Mouse (Mus musculus): Measurements from ENCODE around the gene Rhbdl3. TPM values are rescaled to one million over a fixed set of nuclear protein-coding genes. Genes with fewer than 3 reads are reported as not detected.

The Rhbdl3 gene
- polyA plus RNA-seq (2015; fragmentation: Nextera tagmentation; extraction: Ambion mirVana), result 2.7 and 3.4 TPM in 2 replicates

DNA sequence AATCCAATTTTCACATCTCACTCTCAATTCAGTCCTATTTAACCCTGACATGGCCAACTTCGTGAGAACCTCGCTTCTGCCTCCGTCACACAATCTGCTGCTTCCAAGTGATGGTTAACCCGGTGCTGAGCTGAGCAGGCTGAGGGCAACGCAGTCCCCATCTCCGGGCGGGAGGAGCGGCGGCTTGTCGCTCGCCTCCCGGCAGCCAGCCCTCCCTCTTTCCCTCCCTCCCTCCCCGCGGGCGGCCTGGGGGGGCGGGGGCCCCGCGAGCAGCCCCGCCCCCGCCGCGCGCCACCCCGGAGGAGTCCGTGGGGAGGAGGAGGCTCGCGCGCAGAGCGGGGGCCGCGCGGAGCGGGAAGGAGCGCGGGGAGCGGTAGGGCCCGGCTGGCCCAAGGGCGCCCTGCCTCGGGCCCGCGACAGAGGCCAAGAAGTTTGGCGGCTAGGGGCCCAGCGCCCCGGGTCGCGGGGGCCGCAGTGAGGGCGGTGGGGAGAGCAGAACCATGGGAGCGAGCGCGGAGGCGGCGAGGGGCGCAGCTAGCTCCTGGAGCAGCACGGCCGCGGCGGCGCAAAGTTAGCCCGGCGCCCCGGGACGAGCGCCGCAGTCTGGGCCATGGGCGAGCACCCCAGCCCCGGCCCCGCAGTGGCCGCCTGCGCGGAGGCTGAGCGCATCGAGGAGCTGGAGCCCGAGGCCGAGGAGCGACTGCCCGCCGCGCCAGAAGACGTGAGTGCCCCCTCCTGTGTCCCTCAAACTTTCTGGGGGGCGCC is at the start of gene Rhbdl3:
Gene Rhbdl3 (plus strand): TSS at position 362 of the 765 bp plus-strand sequence.
- Histone ChIP-seq H3K36me3 (ENCODE audit: control insufficient read depth, insufficient read depth, low read length) (no peaks in the 10 kb centered on the region), H3K9ac (ENCODE audit: low read length) (peak within 1 kb of the TSS; percentile 68), H3K4me3 (ENCODE audit: low read depth, low read length) (peak within 1 kb of the TSS; percentile 67), H3K27ac (replicated peaks) (peak within 1 kb of the TSS; percentile 58; the same call in 1 of the 2 replicates), H3K4me2 (replicated peaks; ENCODE audit: low read depth) (peak within 1 kb of the TSS; percentile 99), H3K4me1 (replicated peaks; ENCODE audit: control insufficient read depth, insufficient read depth) (no peaks in the 10 kb centered on the region), H3K27me3 (ENCODE audit: control insufficient read depth, insufficient read depth, low read length) (peaks cover 3% of the 10 kb centered on the region; the same call in 1 of the 2 replicates), H3K9me3 (ENCODE audit: control insufficient read depth, low read length) (no peaks in the 10 kb centered on the region)
- TF ChIP-seq EP300 (optimal IDR thresholded peaks at IDR 0.05) (no peak), CTCF (IDR thresholded peaks at IDR 0.05; ENCODE audit: low read depth) (no peak)
- under 1% methylated on average over 52 of the region's 81 CpGs for WGBS
- DNase-seq (ENCODE audit: low spot score), result peak; percentile 60
- ATAC-seq (ENCODE audit: low FRiP score, low TSS enrichment), result peak; percentile 71

DNA sequence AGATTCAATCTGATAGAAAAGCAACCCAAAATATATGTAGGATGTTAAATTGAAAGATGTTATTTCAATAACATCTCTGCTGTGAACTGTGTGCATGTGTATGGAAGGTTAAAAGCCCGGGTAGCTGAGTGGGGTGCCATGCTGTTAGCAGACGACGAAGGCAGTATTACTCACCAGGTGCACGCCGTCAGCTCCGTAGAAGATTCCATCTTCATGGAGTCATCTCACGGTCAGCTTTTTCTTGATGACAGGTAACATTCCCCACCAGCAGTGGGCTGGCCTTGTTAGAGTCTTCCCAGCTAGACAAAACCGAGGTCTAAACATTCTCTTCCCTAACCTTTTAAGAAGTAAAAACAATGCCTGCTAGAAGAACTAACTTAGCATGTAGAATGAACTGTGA is 36.6 kb upstream of the Rhbdl3 start:
- H3K27me3 ChIP-seq (ENCODE audit: control insufficient read depth, insufficient read depth, low read length), result no peaks in the 10 kb centered on the region
- TF ChIP-seq CTCF (IDR thresholded peaks at IDR 0.05; ENCODE audit: low read depth), result no peak
- no peak for TF ChIP-seq EP300 (optimal IDR thresholded peaks at IDR 0.05)
- H3K9ac ChIP-seq (ENCODE audit: low read length), result no peak overlapping the region
- no peak for DNase-seq (ENCODE audit: low spot score)
- WGBS, result 83% methylated on average over 8 of the region's 8 CpGs
- no peak overlapping the region for H3K4me3 ChIP-seq (ENCODE audit: low read depth, low read length)
- no peak overlapping the region for H3K4me2 ChIP-seq (replicated peaks; ENCODE audit: low read depth)
- peaks cover 8% of the 10 kb centered on the region; the same call in 1 of the 2 replicates for H3K36me3 ChIP-seq (ENCODE audit: control insufficient read depth, insufficient read depth, low read length)
- no peaks in the 10 kb centered on the region for H3K9me3 ChIP-seq (ENCODE audit: control insufficient read depth, low read length)
- H3K4me1 ChIP-seq (replicated peaks; ENCODE audit: control insufficient read depth, insufficient read depth), result no peaks in the 10 kb centered on the region
- no peak for ATAC-seq (ENCODE audit: low FRiP score, low TSS enrichment)
- H3K27ac ChIP-seq (replicated peaks), result no peak overlapping the region

DNA sequence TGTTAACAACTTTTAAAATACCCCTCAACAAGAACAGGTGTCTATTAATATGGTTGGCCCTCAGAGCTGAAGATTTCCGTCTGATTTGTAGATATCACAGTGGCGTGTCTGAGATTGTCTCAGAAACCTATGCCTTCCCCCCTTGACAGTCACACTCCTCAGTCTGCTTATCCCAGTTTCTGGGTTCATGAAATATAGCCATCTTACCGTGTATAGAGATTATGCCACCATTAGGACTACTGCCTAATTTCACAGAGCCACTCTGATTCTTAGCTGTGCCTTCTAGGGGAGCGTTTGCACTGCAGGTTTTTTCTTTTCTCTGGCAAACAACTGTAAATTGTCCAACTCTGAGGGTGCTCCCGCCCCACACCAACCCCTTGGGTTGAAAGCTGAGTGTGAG is 29.6 kb upstream of the Rhbdl3 start:
- no peaks in the 10 kb centered on the region; the same call in 1 of the 2 replicates for H3K36me3 ChIP-seq (ENCODE audit: control insufficient read depth, insufficient read depth, low read length)
- H3K27ac ChIP-seq (replicated peaks), result no peak overlapping the region
- H3K4me3 ChIP-seq (ENCODE audit: low read depth, low read length), result no peak overlapping the region
- no peak for DNase-seq (ENCODE audit: low spot score)
- H3K4me2 ChIP-seq (replicated peaks; ENCODE audit: low read depth), result no peak overlapping the region
- TF ChIP-seq CTCF (IDR thresholded peaks at IDR 0.05; ENCODE audit: low read depth) (no peak), EP300 (optimal IDR thresholded peaks at IDR 0.05) (no peak)
- H3K4me1 ChIP-seq (replicated peaks; ENCODE audit: control insufficient read depth, insufficient read depth), result no peaks in the 10 kb centered on the region
- ATAC-seq (ENCODE audit: low FRiP score, low TSS enrichment), result no peak
- 78% methylated on average over 5 of the region's 5 CpGs for WGBS
- H3K9me3 ChIP-seq (ENCODE audit: control insufficient read depth, low read length), result no peaks in the 10 kb centered on the region
- no peak overlapping the region for H3K9ac ChIP-seq (ENCODE audit: low read length)
- no peaks in the 10 kb centered on the region for H3K27me3 ChIP-seq (ENCODE audit: control insufficient read depth, insufficient read depth, low read length)

DNA sequence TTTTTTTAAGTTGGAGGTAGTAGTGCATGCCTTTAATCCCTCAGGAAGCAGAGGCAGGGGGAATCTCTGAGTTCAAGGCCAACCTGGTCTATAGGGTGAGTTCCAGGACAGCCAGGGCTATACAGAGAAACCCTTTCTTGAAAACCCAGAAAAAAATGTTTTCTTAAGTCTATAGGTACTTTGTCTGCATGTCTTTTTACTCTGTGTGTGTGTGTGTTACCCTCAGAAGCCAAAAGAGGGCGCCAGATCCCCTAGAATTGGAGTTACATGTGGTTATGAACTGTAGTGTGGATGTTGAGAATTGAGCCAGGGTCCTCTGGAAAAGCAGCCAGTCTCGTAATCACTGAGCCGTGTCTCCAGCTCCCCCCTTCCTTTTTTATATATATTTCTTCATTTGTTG is 25.7 kb upstream of the Rhbdl3 start:
- DNase-seq (ENCODE audit: low spot score) (no peak), ATAC-seq (ENCODE audit: low FRiP score, low TSS enrichment) (no peak)
- Histone ChIP-seq H3K9ac (ENCODE audit: low read length) (no peak overlapping the region), H3K4me1 (replicated peaks; ENCODE audit: control insufficient read depth, insufficient read depth) (no peaks in the 10 kb centered on the region), H3K4me2 (replicated peaks; ENCODE audit: low read depth) (no peak overlapping the region), H3K27ac (replicated peaks) (no peak overlapping the region), H3K36me3 (ENCODE audit: control insufficient read depth, insufficient read depth, low read length) (no peaks in the 10 kb centered on the region), H3K9me3 (ENCODE audit: control insufficient read depth, low read length) (no peaks in the 10 kb centered on the region), H3K27me3 (ENCODE audit: control insufficient read depth, insufficient read depth, low read length) (no peaks in the 10 kb centered on the region), H3K4me3 (ENCODE audit: low read depth, low read length) (no peak overlapping the region)
- 64% methylated on average over 3 of the region's 3 CpGs for WGBS
- TF ChIP-seq EP300 (optimal IDR thresholded peaks at IDR 0.05), result no peak
- TF ChIP-seq CTCF (IDR thresholded peaks at IDR 0.05; ENCODE audit: low read depth), result peak; percentile 40

DNA sequence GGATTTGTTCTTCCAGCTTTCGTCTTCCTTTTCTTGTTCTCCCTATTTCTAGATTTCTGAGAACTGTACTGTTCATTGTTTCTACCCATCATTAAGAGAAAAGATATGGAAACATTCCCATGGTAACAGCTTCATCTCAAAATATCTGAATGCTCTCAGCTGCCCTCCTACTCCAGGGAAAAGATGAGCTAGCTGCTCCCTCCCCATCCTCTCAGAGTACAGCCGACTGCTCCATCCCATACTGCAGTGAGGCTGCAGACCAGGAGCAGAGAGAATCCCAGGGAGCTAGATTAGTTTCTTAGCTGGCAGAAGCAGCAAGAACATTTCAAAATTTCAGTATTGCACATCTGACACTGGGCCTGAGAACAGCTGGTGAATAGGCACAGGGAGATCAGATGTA is 22.7 kb upstream of the Rhbdl3 start:
- Histone ChIP-seq H3K9me3 (ENCODE audit: control insufficient read depth, low read length) (no peaks in the 10 kb centered on the region), H3K4me2 (replicated peaks; ENCODE audit: low read depth) (no peak overlapping the region), H3K27ac (replicated peaks) (no peak overlapping the region), H3K27me3 (ENCODE audit: control insufficient read depth, insufficient read depth, low read length) (no peaks in the 10 kb centered on the region), H3K9ac (ENCODE audit: low read length) (no peak overlapping the region), H3K36me3 (ENCODE audit: control insufficient read depth, insufficient read depth, low read length) (no peaks in the 10 kb centered on the region), H3K4me3 (ENCODE audit: low read depth, low read length) (no peak overlapping the region), H3K4me1 (replicated peaks; ENCODE audit: control insufficient read depth, insufficient read depth) (no peaks in the 10 kb centered on the region)
- DNase-seq (ENCODE audit: low spot score) (no peak), ATAC-seq (ENCODE audit: low FRiP score, low TSS enrichment) (no peak)
- WGBS, result 53% methylated on average over 2 of the region's 2 CpGs
- TF ChIP-seq CTCF (IDR thresholded peaks at IDR 0.05; ENCODE audit: low read depth), result no peak
- no peak for TF ChIP-seq EP300 (optimal IDR thresholded peaks at IDR 0.05)

DNA sequence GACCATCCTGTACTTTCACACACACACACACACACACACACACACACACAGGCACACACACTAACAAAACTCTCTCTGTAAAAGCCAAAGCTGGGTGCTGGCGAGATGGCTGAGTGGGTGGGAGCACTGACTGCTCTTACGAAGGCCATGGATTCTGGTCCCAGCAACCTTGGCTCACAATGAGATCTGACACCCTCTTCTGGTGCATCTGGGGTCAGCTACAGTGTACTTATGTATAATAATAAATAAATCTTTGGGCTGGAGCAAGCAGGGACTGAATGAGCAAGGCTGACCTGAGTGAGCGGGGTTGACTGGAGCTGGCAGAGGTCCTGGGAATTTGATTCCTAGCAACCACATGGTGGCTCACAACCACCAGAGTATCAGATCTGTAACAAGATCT is 16.9 kb upstream of the Rhbdl3 start:
- Histone ChIP-seq H3K4me2 (replicated peaks; ENCODE audit: low read depth) (no peak overlapping the region), H3K36me3 (ENCODE audit: control insufficient read depth, insufficient read depth, low read length) (no peaks in the 10 kb centered on the region), H3K9ac (ENCODE audit: low read length) (no peak overlapping the region), H3K9me3 (ENCODE audit: control insufficient read depth, low read length) (no peaks in the 10 kb centered on the region), H3K4me3 (ENCODE audit: low read depth, low read length) (no peak overlapping the region), H3K4me1 (replicated peaks; ENCODE audit: control insufficient read depth, insufficient read depth) (no peaks in the 10 kb centered on the region), H3K27ac (replicated peaks) (no peak overlapping the region), H3K27me3 (ENCODE audit: control insufficient read depth, insufficient read depth, low read length) (no peaks in the 10 kb centered on the region)
- ATAC-seq (ENCODE audit: low FRiP score, low TSS enrichment) (no peak), DNase-seq (ENCODE audit: low spot score) (no peak)
- WGBS, result 61% methylated on average over 3 of the region's 3 CpGs
- no peak for TF ChIP-seq EP300 (optimal IDR thresholded peaks at IDR 0.05)
- TF ChIP-seq CTCF (IDR thresholded peaks at IDR 0.05; ENCODE audit: low read depth), result no peak
